In the genomic region with DNA sequence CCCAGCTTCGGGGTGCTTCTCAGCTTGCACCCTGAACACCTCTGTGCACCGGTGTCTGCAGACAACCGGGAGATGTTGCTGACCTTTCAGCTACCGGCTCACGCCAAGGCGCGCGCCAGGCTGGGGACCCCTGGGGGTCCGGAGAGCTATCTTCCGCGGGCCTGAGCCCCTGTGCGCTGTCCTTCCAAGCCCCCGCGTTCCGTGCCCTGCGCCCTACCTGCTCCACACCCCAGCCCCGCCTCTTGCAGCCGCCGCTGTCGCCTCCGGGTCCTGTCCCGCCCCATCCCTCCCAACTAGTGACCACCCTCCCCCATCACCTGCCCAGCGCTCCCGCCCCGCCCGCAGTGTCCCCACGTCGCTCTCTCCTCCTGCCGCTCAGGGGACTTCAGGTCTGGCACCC, we compare ENCODE assay signal across 11 mouse cellular contexts. TPM values are rescaled to one million over a fixed set of nuclear protein-coding genes. Genes with fewer than 3 reads are reported as not detected.
A peak's percentile ranks its signal among the peaks of the same experiment; 100 is the strongest.
DNase-seq lines count a peak whose midpoint lies in the region; ATAC-seq and TF ChIP-seq lines count a peak whose summit lies in the region.
"Had no signal": no experiment of that assay in that cellular context is flagged by ENCODE, and none has a peak within 500 bp of the region (broad histone marks: within the 10 kb centered on the region; RNA-seq: fewer than 3 reads in every experiment).

A gene (minus strand): TSS at position 237 of the 400 bp plus-strand sequence.

- peaks cover 38% of the 10 kb centered on the region for H3K27me3 ChIP-seq in heart, postnatal 0 days (ENCODE audit: control insufficient read depth, insufficient read depth, low read length)
- peaks cover 70% of the 10 kb centered on the region for H3K27me3 ChIP-seq in embryonic facial prominence, embryonic 10.5 days (replicated peaks; ENCODE audit: low read depth, poor library complexity, severe bottlenecking)
- peaks cover 37% of the 10 kb centered on the region for H3K27me3 ChIP-seq in hindbrain, embryonic 15.5 days
- H3K27me3 ChIP-seq in midbrain, embryonic 13.5 days: peaks cover 39% of the 10 kb centered on the region

- no peak within 1 kb of the TSS for H3K9ac ChIP-seq in heart, postnatal 0 days (replicated peaks; ENCODE audit: low read depth, low read length)
- peak within 1 kb of the TSS; percentile 22; the same call in 1 of the 2 replicates for H3K9ac ChIP-seq in hindbrain, embryonic 15.5 days
- peak within 1 kb of the TSS; percentile 57 for H3K9ac ChIP-seq in midbrain, embryonic 13.5 days (replicated peaks)

- no peak within 1 kb of the TSS for H3K27ac ChIP-seq in heart, postnatal 0 days (ENCODE audit: low read depth)
- H3K27ac ChIP-seq in embryonic facial prominence, embryonic 10.5 days (replicated peaks): no peak within 1 kb of the TSS
- no peak within 1 kb of the TSS for H3K27ac ChIP-seq in hindbrain, embryonic 15.5 days (replicated peaks)
- no peak within 1 kb of the TSS for H3K27ac ChIP-seq in midbrain, embryonic 13.5 days
- H3K27ac ChIP-seq: left cerebral cortex, adult 2 months had no signal

- WGBS in heart, postnatal 0 days: under 1% methylated on average over 26 of the region's 29 CpGs
- 1% methylated on average over 29 of the region's 29 CpGs for WGBS in embryonic facial prominence, embryonic 10.5 days
- 1% methylated on average over 29 of the region's 29 CpGs for WGBS in hindbrain, embryonic 15.5 days
- under 1% methylated on average over 29 of the region's 29 CpGs for WGBS in midbrain, embryonic 13.5 days

- no peaks in the 10 kb centered on the region for H3K9me3 ChIP-seq in heart, postnatal 0 days (replicated peaks; ENCODE audit: control insufficient read depth, low read length)
- H3K9me3 ChIP-seq in embryonic facial prominence, embryonic 10.5 days: 0 out of 2 replicates have a peak, but pooled peaks cover under 1% of the 10 kb centered on the region
- H3K9me3 ChIP-seq in hindbrain, embryonic 15.5 days: no peaks in the 10 kb centered on the region
- no peaks in the 10 kb centered on the region for H3K9me3 ChIP-seq in midbrain, embryonic 13.5 days

- TF ChIP-seq EP300 in heart, postnatal 0 days (IDR thresholded peaks at IDR 0.05; ENCODE audit: low read depth): no peak

- H3K4me3 ChIP-seq in heart, postnatal 0 days (ENCODE audit: low read depth, low read length): peak within 1 kb of the TSS; percentile 39
- H3K4me3 ChIP-seq in embryonic facial prominence, embryonic 10.5 days: peak within 1 kb of the TSS; percentile 61
- H3K4me3 ChIP-seq in hindbrain, embryonic 15.5 days: peak within 1 kb of the TSS; percentile 32
- H3K4me3 ChIP-seq in midbrain, embryonic 13.5 days (replicated peaks): peak within 1 kb of the TSS; percentile 36
- H3K4me3 ChIP-seq: left cerebral cortex, adult 2 months had no signal

- H3K4me1 ChIP-seq in heart, postnatal 0 days (ENCODE audit: control insufficient read depth, insufficient read depth): no peaks in the 10 kb centered on the region
- H3K4me1 ChIP-seq in embryonic facial prominence, embryonic 10.5 days: peaks cover 16% of the 10 kb centered on the region
- H3K4me1 ChIP-seq in hindbrain, embryonic 15.5 days (replicated peaks): peaks cover 11% of the 10 kb centered on the region
- peaks cover 14% of the 10 kb centered on the region for H3K4me1 ChIP-seq in midbrain, embryonic 13.5 days (replicated peaks)

- intact Hi-C loops in heart, postnatal 36 days (cut with DNase I): no loop called here
- intact Hi-C loops in left cerebral cortex, postnatal 10 days (cut with DNase I): no loop called here

- TF ChIP-seq CTCF in heart, postnatal 0 days (IDR thresholded peaks at IDR 0.05; ENCODE audit: low read depth): no peak

- ATAC-seq in heart, postnatal 0 days (ENCODE audit: insufficient read depth, low read depth): no peak; the same call in 1 of the 2 replicates
- ATAC-seq in hindbrain, embryonic 15.5 days (ENCODE audit: low FRiP score, low read depth): no peak
- ATAC-seq in midbrain, embryonic 13.5 days: no peak

- H3K36me3 ChIP-seq in heart, postnatal 0 days (replicated peaks; ENCODE audit: control insufficient read depth, insufficient read depth, low read length): no peaks in the 10 kb centered on the region
- H3K36me3 ChIP-seq in embryonic facial prominence, embryonic 10.5 days (replicated peaks): no peaks in the 10 kb centered on the region
- no peaks in the 10 kb centered on the region for H3K36me3 ChIP-seq in hindbrain, embryonic 15.5 days
- H3K36me3 ChIP-seq in midbrain, embryonic 13.5 days: no peaks in the 10 kb centered on the region

- H3K4me2 ChIP-seq in heart, postnatal 0 days (ENCODE audit: low read depth, low read length): peak within 1 kb of the TSS; percentile 62
- H3K4me2 ChIP-seq in hindbrain, embryonic 15.5 days: peak within 1 kb of the TSS; percentile 62
- H3K4me2 ChIP-seq in midbrain, embryonic 13.5 days (replicated peaks): peak within 1 kb of the TSS; percentile 59

- no peak for DNase-seq in heart, postnatal 0 days (ENCODE audit: low spot score)
- DNase-seq in heart, postnatal 36 days: no peak
- DNase-seq in embryonic facial prominence, embryonic 10.5 days (ENCODE audit: low spot score): peak; percentile 51
- no peak for DNase-seq in left cerebral cortex, postnatal 10 days (ENCODE audit: extremely low spot score in 1 of 2, low spot score in 2 of 2)
- DNase-seq in right cerebral cortex, postnatal 25 days: no peak
- DNase-seq in right cerebral cortex, adult 18-20 months: no peak
- DNase-seq: right cerebral cortex, postnatal 4 days had no signal

RNA-seq across cellular contexts. Expression of the gene that starts here (rescaled TPM):
- 0.15 TPM in 1 of 2 replicates, not detected in the other for total RNA-seq in heart, postnatal 0 days (2014; rRNA removed; ENCODE audit: low replicate concordance)
- polyA plus RNA-seq in heart, postnatal 0 days (2015; fragmentation: Nextera tagmentation; extraction: Ambion mirVana): 0.14 and 0.16 TPM in 2 replicates
- total RNA-seq in heart, postnatal 36 days (2021): under 1 TPM in 1 of 2 experiments, not detected in 1; 0.33 TPM
- 0.83 and 0.88 TPM in 2 replicates for polyA plus RNA-seq in embryonic facial prominence, embryonic 10.5 days (2016; fragmentation: Nextera tagmentation; extraction: Ambion mirVana)
- polyA plus RNA-seq in hindbrain, embryonic 15.5 days (2015; fragmentation: Nextera tagmentation; extraction: Ambion mirVana): 0.37 and 1.00 TPM in 2 replicates
- polyA plus RNA-seq in midbrain, embryonic 13.5 days (2015; fragmentation: Nextera tagmentation; extraction: Ambion mirVana): 0.63 and 0.93 TPM in 2 replicates
- total RNA-seq in left cerebral cortex, postnatal 10 days (2021): under 1 TPM; 0.36 to 0.54 TPM
- total RNA-seq: common myeloid progenitor, adult 5-6 weeks had no signal

Comparison
In these comparisons a context has a peak if more than half of its experiments do, and no peak if none do; other contexts are left out.
1. Peak in DNase-seq and H3K4me3 ChIP-seq in embryonic facial prominence, embryonic 10.5 days; RNA of the gene not detected or under 1 TPM.